Mouse (Mus musculus): ENCODE results near the gene Proca1. TPM values are rescaled to one million over a fixed set of nuclear protein-coding genes. Genes with fewer than 3 reads are reported as not detected.
A peak's percentile ranks its signal among the peaks of the same experiment; 100 is the strongest.
"Not testable (repeated sequence)": the region's sequence is repeated elsewhere in the genome, so short reads cannot be mapped to it uniquely, and the experiment has no call there.

Gene Proca1
- polyA plus RNA-seq, 1 experiment from 2014 or later = 4.2 TPM

DNA sequence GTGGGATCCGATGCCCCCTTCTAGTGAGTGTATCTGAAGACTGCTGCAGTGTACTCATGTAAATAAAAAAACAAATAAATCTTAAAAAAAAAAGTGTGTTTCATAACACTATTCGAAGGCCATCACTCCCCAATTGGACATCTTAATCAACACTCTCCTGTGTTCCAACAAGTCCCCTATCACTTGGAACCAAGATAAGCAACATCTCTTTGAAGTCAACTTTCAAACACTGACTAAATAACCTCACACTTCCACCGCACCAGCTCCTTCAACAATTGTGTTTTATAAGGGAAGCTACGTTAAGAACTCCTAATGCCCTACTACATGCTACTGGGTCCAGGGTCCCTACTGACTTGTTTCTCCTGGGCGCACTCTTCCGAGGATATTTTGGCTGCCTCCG is 10.7 kb upstream of the Proca1 start:
- 5% methylated on average over 7 of the region's 7 CpGs for WGBS (ENCODE audit: insufficient replicate concordance)
- Histone ChIP-seq H3K27ac (ENCODE audit: low read depth, low read length) (peak overlapping the region; percentile 79; the same call in 1 of the 2 replicates), H3K4me2 (peak overlapping the region; percentile 81), H3K4me1 (ENCODE audit: control insufficient read depth, insufficient read depth, low read length) (peaks cover 35% of the 10 kb centered on the region), H3K27me3 (ENCODE audit: control insufficient read depth, insufficient read depth, low read length) (no peaks in the 10 kb centered on the region), H3K9me3 (replicated peaks; ENCODE audit: control insufficient read depth, low read length) (no peaks in the 10 kb centered on the region), H3K36me3 (ENCODE audit: control insufficient read depth, insufficient read depth, low read length) (peaks cover 22% of the 10 kb centered on the region), H3K4me3 (ENCODE audit: low read depth, low read length) (peak overlapping the region; percentile 78), H3K9ac (ENCODE audit: low read depth, low read length) (peak overlapping the region; percentile 85)
- no peak for ATAC-seq (replicated peaks; ENCODE audit: insufficient number of reproducible peaks, low FRiP score, low TSS enrichment)

DNA sequence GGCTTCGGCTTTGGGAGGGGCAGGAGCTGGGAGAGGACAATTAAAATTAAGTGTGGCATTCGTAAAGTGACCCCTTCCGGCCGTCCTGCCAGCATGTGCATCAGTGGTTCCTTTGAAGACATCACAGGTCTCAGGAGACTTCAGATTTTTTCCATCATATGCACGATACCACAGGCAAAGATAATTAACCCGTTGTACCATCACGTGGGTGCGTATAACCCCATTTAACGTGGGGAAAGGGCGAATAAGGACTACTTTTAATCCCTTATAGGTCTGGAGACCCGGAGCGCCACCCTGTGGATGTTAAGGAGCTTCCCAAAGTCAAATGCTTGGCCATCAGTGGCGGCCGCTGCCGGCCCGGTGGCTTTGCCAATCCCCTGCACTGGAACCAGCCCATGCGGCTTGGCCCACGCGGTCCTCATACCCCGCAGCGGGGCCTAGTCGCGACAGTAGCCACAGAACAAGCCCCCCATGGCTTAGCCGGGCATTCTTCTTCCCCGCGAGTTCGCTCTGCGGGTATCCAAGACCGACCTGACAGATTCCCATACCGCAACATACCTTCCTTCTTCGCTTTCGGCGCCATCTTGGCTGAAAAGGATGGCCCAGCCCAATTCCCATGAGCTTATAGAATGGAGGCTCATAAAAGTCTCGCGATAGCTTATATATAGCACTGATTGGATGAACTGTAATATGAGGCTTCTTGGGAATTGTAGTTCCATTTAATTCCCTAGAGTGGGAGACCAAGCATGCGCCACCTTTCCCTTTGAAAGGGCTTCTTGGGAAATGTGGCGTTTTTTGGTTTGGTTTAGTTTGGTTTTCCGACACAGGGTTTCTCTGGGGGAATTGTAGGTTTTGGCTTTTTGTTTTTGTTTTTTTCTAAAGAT is 10.0 kb upstream of the Proca1 start, which contains the start of gene Rpl23a:
Gene Rpl23a (minus strand): TSS at position 624 of the 884 bp plus-strand sequence.
- H3K9ac ChIP-seq (ENCODE audit: low read depth, low read length) = peak within 1 kb of the TSS; percentile 85
- H3K4me1 ChIP-seq (ENCODE audit: control insufficient read depth, insufficient read depth, low read length) = peaks cover 33% of the 10 kb centered on the region
- under 1% methylated on average over 38 of the region's 38 CpGs for WGBS (ENCODE audit: insufficient replicate concordance)
- peak within 1 kb of the TSS; percentile 79 for H3K27ac ChIP-seq (ENCODE audit: low read depth, low read length)
- H3K9me3 ChIP-seq (replicated peaks; ENCODE audit: control insufficient read depth, low read length) = no peaks in the 10 kb centered on the region
- H3K4me2 ChIP-seq = peak within 1 kb of the TSS; percentile 81
- H3K27me3 ChIP-seq (ENCODE audit: control insufficient read depth, insufficient read depth, low read length) = no peaks in the 10 kb centered on the region
- ATAC-seq (replicated peaks; ENCODE audit: insufficient number of reproducible peaks, low FRiP score, low TSS enrichment) = peak; percentile 79
- H3K4me3 ChIP-seq (ENCODE audit: low read depth, low read length) = peak within 1 kb of the TSS; percentile 78
- peaks cover 22% of the 10 kb centered on the region for H3K36me3 ChIP-seq (ENCODE audit: control insufficient read depth, insufficient read depth, low read length)

DNA sequence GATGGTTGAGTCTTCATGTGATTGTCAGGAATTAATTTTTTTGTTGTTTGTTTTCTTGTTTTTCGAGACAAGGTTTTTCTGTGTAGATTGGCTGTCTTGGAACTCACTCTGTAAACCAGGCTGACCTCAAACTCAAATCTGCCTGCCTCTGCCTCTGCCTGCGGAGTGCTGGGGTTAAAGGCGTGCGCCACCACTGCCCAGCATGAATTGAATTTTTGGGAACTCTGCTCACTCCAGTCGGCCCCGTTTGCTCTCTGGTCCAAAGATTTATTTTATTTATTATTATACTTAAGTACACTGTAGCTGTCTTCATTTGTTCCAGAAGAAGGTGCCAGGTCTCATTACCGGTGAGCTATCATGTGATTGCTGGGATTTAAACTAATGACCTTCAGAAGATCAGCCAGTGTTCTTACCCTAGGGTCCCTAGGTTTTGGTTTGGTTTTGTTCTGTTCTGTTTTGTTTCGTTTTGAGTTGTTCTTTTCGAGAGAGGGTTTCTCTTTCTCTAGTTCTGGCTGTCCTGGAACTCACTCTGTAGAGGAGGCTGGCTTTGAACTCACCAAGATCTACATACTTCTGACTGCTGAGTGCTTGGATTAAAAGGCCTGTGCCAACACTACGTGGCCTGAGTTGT is 9.2 kb upstream of the Proca1 start:
- peak overlapping the region; percentile 81 for H3K4me2 ChIP-seq
- H3K9me3 ChIP-seq (replicated peaks; ENCODE audit: control insufficient read depth, low read length) = no peaks in the 10 kb centered on the region
- peaks cover 32% of the 10 kb centered on the region for H3K4me1 ChIP-seq (ENCODE audit: control insufficient read depth, insufficient read depth, low read length)
- peak overlapping the region; percentile 78 for H3K4me3 ChIP-seq (ENCODE audit: low read depth, low read length)
- peaks cover 22% of the 10 kb centered on the region for H3K36me3 ChIP-seq (ENCODE audit: control insufficient read depth, insufficient read depth, low read length)
- WGBS (ENCODE audit: insufficient replicate concordance) = 55% methylated on average over 10 of the region's 10 CpGs
- peak overlapping the region; percentile 15; the same call in 1 of the 2 replicates for H3K27ac ChIP-seq (ENCODE audit: low read depth, low read length)
- no peak overlapping the region for H3K9ac ChIP-seq (ENCODE audit: low read depth, low read length)
- no peaks in the 10 kb centered on the region; the same call in 1 of the 2 replicates for H3K27me3 ChIP-seq (ENCODE audit: control insufficient read depth, insufficient read depth, low read length)
- ATAC-seq (replicated peaks; ENCODE audit: insufficient number of reproducible peaks, low FRiP score, low TSS enrichment) = no peak

DNA sequence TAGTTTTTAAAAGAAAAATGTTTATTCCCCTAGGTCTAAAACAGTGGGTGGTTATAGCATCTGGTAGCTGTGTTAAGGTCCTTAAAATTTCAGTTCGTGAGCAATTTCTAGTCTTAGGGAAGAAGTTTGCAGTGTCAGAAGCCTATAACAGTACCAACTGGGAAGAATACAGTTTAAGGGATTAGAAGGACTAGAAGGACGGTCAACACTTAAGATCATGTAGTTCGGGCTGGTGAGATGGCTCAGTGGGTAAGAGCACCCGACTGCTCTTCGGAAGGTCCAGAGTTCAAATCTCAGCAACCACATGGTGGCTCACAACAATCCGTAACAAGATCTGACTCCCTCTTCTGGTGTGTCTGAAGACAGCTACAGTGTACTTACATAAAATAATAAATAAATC is 8.5 kb upstream of the Proca1 start:
- not testable (repeated sequence) for H3K4me2 ChIP-seq; H3K27ac ChIP-seq (ENCODE audit: low read depth, low read length); H3K4me3 ChIP-seq (ENCODE audit: low read depth, low read length); ATAC-seq (replicated peaks; ENCODE audit: insufficient number of reproducible peaks, low FRiP score, low TSS enrichment); H3K9ac ChIP-seq (ENCODE audit: low read depth, low read length); H3K27me3 ChIP-seq (ENCODE audit: control insufficient read depth, insufficient read depth, low read length); H3K9me3 ChIP-seq (replicated peaks; ENCODE audit: control insufficient read depth, low read length)
- H3K36me3 ChIP-seq (ENCODE audit: control insufficient read depth, insufficient read depth, low read length) = peaks cover 18% of the 10 kb centered on the region
- WGBS (ENCODE audit: insufficient replicate concordance) = 92% methylated on average over 6 of the region's 6 CpGs
- peaks cover 26% of the 10 kb centered on the region for H3K4me1 ChIP-seq (ENCODE audit: control insufficient read depth, insufficient read depth, low read length)

DNA sequence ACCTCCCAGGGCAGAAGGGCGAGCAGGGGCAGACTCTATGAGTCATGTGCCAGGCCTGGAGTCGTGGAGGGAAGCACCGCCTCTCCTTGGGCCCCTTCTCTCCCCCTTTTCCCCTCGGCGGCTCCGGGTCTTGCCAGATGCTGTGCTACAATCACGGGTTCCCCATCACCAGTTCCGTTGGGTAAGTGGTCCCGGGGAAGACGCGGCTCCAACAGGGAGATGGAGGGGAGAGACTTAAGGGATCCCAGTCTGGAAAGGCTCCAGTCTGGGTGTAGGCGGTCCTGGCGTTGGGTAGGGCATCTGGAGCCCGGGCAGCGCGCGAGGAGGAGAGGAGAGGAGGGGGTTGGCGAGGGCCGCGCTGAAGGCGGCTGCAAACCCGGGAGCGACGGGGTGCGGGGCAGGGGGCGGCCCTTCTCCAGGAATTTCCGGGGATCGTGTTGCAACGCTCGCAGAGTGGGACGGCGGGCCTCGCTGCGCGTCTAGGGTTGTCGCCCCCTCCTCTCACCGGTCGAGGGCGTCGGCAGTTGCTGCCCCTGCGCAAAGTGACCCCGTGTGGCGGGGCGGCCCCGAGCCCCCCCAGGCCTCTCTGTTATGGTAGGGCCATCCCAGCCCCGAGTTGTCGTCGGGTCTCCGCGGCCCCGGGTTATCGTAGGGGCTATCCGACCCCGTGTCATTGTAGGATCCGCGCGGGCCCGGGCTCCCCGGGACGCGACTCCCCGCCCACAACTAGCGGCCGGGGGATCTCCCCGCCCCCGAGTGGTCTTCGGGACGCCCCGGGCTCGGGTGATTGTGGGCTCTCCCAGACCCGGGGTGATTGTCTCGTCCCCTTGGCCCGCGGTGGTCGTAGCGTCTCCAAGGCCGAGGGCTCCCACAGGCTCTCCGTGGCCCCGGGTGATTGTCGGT is 4.6 kb upstream of the Proca1 start, which contains the start of gene Rab34:
Gene Rab34 (plus strand): TSS at position 100 of the 903 bp plus-strand sequence.
- no peaks in the 10 kb centered on the region; the same call in 1 of the 2 replicates for H3K27me3 ChIP-seq (ENCODE audit: control insufficient read depth, insufficient read depth, low read length)
- peak; percentile 80 for ATAC-seq (replicated peaks; ENCODE audit: insufficient number of reproducible peaks, low FRiP score, low TSS enrichment)
- peak within 1 kb of the TSS; percentile 84 for H3K9ac ChIP-seq (ENCODE audit: low read depth, low read length)
- peaks cover 9% of the 10 kb centered on the region for H3K4me1 ChIP-seq (ENCODE audit: control insufficient read depth, insufficient read depth, low read length)
- peak within 1 kb of the TSS; percentile 79 for H3K4me2 ChIP-seq
- H3K4me3 ChIP-seq (ENCODE audit: low read depth, low read length) = peak within 1 kb of the TSS; percentile 78
- under 1% methylated on average over 77 of the region's 80 CpGs for WGBS (ENCODE audit: insufficient replicate concordance)
- H3K36me3 ChIP-seq (ENCODE audit: control insufficient read depth, insufficient read depth, low read length) = peaks cover 20% of the 10 kb centered on the region
- H3K9me3 ChIP-seq (replicated peaks; ENCODE audit: control insufficient read depth, low read length) = no peaks in the 10 kb centered on the region
- peak within 1 kb of the TSS; percentile 94 for H3K27ac ChIP-seq (ENCODE audit: low read depth, low read length)

DNA sequence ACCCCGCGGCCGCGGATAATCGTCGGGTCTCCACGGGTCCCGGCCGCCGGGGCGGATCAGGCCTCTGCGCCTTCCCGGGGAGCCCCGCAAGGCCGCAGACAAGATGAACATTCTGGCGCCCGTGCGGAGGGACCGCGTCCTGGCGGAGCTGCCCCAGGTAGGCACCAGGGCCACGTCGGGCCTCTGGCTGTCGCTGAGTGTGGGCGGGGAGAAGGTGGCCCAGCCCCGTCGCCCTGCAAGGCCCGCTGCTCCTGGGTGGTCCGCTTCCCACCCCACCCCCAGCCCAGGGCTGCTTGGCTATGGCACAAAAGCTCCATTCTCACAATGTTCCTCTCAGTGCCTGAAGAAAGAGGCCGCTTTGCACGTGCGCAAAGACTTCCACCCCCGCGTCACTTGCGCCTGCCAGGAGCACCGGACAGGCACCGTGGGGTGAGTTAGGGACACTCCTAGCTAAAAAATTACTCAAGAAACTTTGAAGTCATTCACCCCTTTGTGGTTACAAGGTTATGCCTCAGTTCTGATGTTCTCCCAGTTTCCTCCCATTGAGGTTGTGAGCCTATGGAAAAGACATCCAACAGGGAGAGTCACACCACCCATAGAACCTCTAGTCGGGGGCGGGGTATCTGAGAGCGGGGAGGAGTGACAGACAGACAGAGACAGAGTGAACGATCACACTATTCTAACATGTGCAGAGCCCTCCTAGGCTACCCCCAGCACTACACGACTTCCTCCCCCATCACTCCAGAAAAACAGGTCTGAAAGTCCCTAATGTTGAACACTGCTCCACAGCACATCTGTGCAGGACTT is 3.8 kb upstream of the Proca1 start:
- Histone ChIP-seq H3K27me3 (ENCODE audit: control insufficient read depth, insufficient read depth, low read length) (no peaks in the 10 kb centered on the region; the same call in 1 of the 2 replicates), H3K4me3 (ENCODE audit: low read depth, low read length) (peak overlapping the region; percentile 78), H3K27ac (ENCODE audit: low read depth, low read length) (peak overlapping the region; percentile 94), H3K36me3 (ENCODE audit: control insufficient read depth, insufficient read depth, low read length) (peaks cover 20% of the 10 kb centered on the region), H3K9me3 (replicated peaks; ENCODE audit: control insufficient read depth, low read length) (no peaks in the 10 kb centered on the region), H3K4me1 (ENCODE audit: control insufficient read depth, insufficient read depth, low read length) (peaks cover 5% of the 10 kb centered on the region), H3K4me2 (peak overlapping the region; percentile 79), H3K9ac (ENCODE audit: low read depth, low read length) (peak overlapping the region; percentile 84)
- ATAC-seq (replicated peaks; ENCODE audit: insufficient number of reproducible peaks, low FRiP score, low TSS enrichment) = peak; percentile 76
- 2% methylated on average over 41 of the region's 42 CpGs for WGBS (ENCODE audit: insufficient replicate concordance)

DNA sequence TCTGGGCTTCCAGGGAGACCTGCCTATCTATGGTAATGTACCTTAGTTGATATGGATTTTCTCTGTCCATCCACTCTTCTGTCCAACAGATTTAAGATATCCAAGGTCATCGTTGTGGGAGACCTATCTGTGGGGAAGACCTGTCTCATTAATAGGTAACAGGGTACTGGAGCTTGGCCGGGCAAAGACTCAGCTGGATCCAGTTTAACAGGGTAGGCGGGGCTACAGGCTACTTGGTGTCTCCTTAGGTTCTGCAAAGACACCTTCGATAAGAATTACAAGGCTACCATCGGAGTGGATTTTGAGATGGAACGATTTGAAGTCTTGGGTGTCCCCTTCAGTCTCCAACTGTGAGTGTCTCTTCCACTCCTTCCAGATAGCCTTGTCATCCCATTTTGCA is 3.2 kb upstream of the Proca1 start:
- 64% methylated on average over 6 of the region's 6 CpGs for WGBS (ENCODE audit: insufficient replicate concordance)
- H3K4me3 ChIP-seq (ENCODE audit: low read depth, low read length) = peak overlapping the region; percentile 78; the same call in 1 of the 2 replicates
- peaks cover 20% of the 10 kb centered on the region for H3K36me3 ChIP-seq (ENCODE audit: control insufficient read depth, insufficient read depth, low read length)
- no peak overlapping the region for H3K9ac ChIP-seq (ENCODE audit: low read depth, low read length)
- no peak overlapping the region for H3K27ac ChIP-seq (ENCODE audit: low read depth, low read length)
- no peaks in the 10 kb centered on the region; the same call in 1 of the 2 replicates for H3K27me3 ChIP-seq (ENCODE audit: control insufficient read depth, insufficient read depth, low read length)
- peak overlapping the region; percentile 79 for H3K4me2 ChIP-seq
- no peak for ATAC-seq (replicated peaks; ENCODE audit: insufficient number of reproducible peaks, low FRiP score, low TSS enrichment)
- H3K4me1 ChIP-seq (ENCODE audit: control insufficient read depth, insufficient read depth, low read length) = peaks cover 7% of the 10 kb centered on the region
- no peaks in the 10 kb centered on the region for H3K9me3 ChIP-seq (replicated peaks; ENCODE audit: control insufficient read depth, low read length)
